Mouse (Mus musculus) 416B (cell line): Measurements from ENCODE around the gene Rgs7.

Source experiments
- DNase-seq: peaks from one replicate; pipeline ENCODE4 v3.0.0; 2011; ENCODE audit warnings: low read depth

Rgs7 gene

DNA sequence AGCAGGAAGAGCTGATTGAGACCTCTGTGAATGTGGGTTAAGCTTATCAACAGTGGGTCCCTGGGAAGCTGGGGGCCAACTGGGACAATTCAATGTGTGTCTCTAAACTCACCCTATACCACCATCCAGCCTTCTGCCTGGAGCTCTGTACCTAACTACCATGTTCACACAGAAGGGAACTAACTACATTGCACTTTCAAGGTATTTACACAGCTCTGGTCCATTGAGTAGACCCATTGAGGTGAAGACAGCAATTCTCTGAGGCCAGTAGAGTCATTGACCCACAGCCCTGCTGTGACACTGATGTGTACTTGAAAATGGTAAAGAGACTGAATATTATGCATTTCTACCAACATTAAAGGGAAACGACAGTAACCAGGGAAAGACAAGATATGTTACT lies 313.6 kb downstream of the Rgs7 start:
- DNase-seq, result no peak

DNA sequence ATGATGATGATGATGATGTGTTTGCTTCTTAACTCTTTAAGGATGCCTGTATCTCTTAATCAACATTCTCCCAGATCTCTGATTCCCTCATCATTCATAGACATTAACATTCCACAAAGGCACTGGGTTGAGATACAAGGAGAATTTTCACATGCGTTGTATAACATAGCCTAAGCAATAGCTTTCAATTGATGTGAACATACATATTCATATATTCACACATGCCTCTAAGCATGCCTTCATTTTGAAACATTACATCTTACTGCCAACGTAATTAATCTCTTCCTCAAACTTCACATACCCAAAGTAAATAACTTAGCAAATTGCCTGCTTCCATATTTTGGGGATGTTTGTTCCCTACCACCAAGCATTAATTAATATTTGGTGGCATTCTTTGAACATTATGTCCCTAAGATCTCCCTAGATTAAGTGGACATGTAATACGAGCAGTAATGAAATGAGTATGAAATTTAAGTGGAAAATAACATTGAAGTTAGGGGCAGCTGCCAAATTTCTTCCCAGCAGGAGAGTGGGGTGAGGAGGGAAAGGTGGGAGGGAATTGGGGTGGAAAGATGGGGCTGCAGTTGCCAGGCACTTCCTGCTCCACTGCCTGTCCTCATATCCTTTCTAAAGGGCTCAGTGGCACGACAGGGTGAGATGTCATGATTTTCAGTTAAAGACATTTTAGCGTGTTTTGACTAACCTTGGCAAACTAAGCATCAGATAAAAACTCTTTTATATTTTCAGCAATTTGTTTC lies 317.2 kb downstream of the Rgs7 start:
- no peak for DNase-seq

DNA sequence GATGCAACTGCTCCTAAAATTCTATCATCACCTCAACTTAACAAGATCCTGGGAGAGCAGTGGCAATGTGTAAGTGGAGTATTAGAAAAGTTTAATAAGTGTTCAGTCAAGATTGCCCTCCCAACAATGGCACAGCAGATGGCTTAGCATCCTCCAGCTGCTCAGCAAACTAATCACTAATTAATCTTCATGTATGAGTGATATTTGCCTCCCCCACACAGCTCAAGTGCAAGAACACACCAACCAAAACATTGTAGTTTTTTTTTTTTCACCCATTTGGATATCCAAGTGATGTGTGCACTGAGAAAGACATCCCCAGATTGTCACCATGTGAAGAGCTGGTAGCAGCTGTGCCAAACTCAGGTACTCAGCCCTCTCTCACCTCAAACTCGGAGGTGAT lies 336.8 kb downstream of the Rgs7 start:
- DNase-seq, result no peak

DNA sequence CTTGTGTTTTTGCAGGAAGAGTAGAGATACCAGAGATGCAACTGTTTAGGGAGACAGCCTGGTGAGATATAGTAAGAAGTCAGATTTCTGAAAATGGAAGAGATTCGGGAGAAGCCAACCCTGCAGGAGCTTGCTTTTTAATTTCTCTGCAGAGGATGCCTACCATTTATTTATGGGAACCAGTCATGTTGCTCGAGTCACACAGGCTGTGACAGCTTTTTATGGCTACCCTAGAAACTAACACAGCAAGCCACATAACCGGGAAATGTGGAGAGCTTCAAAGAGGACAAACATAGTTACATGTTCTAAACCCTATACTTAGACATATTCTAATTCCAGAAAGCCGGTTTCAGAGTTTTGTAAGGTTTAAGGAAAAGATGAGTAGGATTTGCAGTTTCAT lies 349.2 kb downstream of the Rgs7 start:
- DNase-seq, result no peak

DNA sequence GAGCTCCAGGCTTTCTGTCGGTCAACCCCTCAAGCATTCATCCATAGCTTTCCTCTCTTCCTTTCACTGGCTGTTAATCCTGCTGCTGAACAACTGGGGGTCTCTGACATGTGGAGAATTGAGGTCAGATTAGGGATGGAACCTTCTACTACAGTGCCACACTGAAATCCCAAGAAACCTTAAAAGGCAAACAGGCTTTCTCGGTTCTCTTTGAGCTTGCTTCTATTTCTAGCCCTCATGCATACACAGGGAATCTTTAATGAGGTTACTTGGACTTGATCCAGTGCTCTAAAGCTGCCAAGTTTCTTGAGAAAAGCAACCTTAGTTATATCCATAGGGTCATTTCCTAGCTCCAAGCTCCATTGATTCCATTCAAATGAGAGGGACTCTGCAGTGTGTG lies 363.8 kb downstream of the Rgs7 start:
- DNase-seq, result no peak

DNA sequence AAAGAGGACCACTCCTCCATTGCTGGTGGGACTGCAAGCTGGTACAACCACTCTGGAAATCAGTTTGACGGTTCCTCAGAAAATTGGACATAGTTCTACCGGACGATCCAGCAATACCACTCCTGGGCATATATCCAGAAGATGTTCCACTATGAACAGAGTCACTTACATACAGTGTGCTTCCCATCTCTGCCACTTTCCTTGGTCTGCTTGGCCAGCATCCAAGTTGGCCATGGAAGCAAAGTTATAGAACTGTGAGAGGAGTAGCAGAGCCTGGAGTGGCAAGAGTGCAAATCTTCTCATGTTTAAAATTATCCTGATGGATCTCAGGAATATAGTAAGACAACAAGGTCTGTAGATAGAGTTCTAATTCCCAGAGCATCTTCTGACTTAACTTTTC lies 367.9 kb downstream of the Rgs7 start:
- DNase-seq, result no peak

DNA sequence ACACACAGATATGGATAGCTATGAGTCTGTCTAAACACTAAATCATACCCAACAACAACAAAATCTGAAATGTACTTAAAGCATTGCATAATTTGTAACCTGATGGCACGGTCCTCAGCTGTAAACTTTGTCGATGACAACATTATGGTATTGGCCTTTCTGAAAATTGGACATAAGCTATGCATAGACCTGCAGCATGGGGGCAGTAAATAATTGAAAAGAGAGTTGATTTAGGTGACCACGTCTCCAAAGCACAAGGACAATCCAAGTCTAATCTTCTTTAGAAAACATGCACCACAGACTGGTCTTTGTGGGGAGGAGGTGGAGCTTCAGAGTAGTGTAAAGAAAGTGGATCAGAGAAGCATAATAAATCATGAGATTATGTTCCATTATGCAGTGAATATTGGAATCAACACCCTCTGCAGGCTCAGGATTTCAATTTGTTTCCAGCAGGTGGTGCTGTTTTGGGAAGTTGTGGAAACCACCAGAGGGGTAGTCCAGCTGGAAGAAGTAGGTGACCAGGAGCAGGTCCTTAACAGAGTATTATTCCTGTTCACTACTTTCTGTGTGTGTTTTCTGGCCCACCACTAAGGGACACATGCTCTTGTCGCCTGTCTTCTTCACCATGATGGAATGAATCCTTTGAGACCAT lies 373.3 kb downstream of the Rgs7 start:
- peak; percentile 15 for DNase-seq

DNA sequence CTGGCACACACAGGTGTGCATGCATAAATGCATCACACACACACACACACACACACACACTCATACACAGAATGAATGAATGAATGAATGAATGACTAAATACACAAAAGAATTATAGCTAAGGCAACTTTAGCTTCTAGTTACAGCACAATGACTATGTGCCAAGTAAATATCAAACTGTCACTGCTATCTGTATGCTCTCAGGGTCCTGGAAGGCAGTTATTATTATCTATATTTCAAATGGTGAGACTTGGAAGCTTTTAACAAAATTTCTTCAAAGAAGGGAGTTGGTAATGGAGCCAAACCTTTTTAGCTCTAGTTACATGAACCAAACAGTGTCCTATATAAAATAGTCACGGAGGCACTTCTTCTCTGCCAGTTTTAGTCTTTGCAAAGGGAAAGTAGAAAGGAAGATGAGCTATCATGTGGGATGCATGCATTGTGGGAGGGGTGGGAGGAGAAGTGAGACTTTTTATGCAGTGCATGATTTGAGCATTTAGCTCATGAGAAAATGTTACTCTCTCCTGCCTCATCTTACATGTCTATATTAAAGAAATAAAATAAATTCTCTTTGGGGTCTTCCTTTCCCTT lies 383.9 kb downstream of the Rgs7 start:
- no peak for DNase-seq

DNA sequence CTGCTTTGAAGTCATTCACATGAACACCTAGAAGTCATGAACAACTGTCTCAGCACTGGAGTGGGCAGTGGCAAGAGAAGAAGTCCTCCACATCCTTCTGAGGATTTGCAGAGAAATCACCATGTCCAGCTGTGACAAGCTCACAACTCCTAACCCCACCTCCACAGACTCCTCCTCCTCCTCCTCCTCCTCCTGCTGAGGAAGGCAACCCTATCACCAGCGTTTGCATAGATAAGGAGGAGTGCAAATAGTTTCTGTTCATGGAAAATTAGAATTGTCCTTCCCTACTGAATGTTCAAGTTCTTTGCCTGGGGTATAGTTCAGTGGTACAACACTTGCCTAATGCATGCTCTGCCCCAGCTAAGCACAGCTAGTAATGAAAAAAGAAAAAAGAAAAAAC lies 386.0 kb downstream of the Rgs7 start:
- DNase-seq, result no peak

DNA sequence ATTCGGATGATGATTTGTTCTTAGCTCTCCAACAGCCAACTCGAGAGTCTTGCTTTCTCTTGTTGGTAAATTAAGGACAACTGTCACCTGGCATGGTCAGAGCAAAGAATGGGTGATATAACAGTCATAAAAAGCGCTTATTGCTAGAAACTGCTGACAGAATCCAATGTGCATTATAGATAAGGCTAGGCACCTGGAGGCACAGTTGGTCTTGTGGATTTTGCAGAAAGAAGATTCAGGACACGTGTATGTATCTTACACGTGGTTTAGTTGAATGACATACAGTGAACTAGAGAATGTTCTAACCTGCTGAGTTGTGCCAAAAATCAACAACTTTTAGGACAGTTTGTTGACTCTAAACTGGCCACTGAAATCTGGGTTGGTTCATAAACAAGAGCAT lies 386.9 kb downstream of the Rgs7 start:
- no peak for DNase-seq

DNA sequence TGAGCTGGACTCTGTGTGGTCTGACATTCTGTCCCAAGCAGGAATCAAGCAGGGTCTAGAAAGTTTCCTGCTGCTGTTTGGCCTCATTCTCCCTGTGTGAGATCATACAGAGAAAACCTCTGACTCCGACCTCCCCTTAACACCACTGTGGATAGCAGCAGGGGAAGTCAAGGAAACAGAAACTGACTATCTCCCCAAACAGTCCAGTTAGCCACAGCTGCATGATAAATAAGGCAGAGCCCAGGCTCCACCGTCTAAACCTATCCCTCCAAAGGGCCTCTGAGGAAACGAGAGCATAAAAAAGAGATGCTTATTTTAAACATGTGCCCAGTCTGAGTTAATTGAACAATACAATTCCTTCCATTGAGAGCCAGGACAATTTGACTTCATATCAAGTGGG lies 395.3 kb downstream of the Rgs7 start:
- no peak for DNase-seq

DNA sequence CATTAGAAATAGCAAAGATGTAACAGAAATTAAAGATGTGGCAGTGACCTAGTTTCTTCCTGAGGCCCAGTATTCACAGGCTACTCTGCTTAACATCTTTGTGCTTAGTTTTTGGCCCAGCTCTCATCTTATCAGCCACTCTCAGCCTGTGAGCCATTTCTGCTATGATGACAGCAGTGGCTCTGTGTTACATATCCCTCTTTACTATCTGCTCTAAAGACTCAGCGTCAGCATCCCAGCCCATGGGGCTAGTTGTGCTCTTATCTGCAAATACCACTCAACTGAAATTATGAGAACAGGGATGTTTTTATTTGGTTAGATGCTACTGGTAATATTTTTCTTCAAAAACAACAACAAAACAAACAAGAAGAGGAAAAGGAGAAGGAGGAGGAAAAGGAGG lies 410.2 kb downstream of the Rgs7 start:
- DNase-seq, result no peak

DNA sequence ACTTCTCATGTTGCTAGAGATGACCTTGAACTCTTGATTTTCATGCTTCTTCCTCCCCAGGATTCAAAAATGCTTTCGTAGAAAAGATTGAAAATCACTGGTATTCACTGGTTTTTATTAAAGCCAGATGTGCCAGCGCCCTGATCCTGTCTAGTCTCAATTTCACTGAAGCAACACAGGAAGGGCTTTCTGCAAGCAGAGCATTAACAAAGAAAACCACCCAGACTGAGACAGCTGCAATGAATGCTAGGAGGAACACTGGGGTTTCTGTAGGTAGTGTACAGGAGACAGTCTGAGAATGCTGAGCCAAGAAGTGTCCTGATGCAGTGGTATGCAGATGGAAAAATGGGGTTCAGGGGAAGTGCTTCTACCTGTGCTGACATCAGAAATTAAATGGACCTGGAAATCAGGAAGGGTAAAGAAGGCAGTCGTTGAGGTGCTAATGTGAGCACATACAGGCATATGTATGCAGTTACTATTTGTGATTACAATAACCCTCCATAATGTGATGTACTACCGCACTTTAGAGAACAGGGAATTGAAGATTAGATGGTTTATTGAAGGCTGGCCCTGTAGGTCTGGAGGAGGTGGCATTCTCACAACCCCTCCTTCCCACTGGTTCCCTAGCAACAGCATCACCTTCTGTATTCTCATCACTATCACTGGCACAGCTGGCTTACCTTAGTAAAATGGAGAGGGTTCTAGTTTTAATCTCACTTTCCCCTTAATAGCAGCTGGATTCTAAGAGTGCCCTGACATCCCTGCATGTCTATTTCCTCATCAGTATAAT lies 412.3 kb downstream of the Rgs7 start:
- no peak for DNase-seq

DNA sequence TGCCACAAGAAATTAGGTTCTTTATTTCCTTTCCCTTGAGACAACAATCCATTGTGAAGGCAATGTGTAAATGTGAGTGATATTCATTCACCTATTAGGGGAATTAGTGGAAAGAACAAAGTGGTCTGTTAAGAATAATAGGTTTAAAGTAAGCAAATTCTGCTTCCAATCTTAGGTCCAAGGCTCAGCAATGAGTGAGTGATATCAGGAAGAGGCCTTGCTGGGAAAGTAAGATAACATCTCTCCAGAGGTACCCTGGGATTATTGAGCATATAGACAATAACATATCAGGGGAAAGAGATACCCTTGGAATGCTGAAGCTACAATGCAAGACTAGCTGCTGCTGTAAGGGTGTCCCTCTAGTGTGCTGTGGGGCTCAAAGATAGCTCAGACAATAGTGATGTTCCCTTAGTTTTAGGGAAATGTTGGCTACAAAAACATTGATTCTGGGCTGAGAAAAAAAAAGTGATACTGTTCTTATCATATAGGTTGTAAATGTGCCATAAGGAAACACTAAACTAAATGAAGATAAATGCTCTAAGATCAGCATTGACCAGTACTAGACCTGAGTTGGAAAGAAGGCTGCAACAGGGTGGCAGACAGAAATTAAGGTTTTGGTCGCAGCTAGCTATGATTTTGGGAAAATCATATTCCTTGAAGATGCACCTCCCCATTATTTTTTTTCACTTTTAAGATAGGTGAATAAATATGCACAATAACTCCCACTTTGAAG lies 418.6 kb downstream of the Rgs7 start:
- DNase-seq, result no peak

DNA sequence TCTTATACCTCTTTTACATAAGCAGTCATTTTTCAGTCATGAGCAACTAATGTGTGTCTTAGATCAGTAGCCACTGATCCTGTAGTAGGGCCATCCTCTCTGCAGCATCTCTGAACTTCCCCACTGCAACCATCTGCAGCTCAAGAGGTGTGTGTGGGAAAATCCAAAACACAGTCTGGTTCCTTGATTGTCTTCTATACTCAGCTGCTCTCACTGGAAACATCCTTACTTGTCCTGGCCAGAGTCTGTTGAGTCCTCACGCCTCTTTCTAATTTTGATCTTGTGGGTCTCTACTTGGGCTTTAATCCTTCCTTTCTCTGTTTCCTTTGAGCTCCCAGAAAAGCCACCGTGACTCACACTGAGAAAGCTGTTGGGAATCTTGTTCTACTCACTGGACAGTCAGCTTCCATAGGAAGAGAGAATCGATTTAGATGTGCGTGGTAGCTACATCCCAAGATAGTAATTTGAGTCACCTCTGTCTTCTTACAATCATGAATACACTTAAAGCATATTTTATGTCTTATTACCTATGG lies 422.5 kb downstream of the Rgs7 start:
- DNase-seq, result no peak

DNA sequence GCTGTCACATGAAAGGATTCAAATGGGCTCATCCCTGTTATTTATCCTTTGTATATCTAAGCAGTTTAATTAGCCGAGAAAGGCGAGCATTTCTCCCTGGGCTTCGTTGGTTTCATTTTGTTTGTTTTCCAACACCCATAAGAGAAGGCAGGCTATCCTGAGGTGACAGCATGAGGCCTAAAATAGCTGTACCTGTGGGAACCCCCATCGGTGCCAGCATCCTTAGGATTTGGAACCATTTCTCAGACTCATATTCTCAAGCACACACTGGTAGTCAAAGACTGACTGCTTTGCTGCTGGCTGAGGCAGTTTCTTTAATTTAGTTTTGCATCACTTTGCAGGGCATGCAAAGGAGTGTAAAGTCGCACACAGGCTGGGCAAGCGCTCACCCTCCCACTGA lies 443.2 kb downstream of the Rgs7 start:
- DNase-seq, result no peak

DNA sequence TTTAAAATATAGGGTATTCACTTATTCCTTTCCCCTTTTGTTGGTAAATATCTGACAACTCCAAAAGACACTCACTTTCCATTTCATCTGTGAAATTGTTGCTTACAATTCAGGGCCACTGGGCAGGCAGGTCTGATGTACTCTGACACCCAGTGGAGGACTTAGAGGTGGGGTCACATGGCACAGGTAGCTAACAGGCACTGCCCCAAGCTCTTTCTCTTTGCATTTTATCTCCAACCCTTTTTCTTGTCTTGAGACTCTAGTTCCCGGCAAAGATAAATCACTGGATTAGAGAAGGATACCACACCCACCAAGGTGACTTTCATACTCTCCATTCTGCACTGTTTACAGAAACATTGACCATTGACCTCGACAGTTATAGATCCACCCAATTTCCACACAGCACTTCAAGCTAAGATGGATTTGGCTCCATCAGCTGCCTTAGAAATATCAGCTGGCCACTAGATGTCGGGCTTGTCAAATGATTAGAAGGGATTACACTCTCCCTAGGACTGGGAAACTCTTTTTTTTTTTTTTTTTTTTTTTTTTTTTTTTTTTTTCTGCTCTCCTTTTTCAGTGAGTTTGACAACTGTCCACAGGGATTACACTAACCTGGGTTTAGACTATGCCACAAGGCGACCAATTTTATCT lies 451.0 kb downstream of the Rgs7 start:
- DNase-seq, result peak; percentile 58

DNA sequence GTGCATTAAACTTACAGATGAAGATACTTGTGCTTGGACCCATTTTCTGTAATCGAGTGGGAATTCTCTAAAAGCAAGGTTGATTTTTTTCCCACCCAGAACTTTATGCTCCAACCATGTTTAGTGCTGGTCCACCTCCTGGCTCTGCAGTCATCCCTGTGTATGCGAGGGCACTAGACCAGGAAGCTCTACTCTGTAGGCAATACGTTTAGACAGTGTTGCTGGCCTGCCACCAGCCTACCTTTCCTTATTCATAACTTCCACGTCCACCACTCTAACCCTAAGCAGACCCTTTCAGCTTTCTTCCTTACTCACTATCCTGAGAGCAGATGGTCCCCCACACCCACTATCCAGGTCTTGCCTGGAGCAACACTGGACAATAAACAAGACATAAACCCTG lies 452.3 kb downstream of the Rgs7 start:
- no peak for DNase-seq

DNA sequence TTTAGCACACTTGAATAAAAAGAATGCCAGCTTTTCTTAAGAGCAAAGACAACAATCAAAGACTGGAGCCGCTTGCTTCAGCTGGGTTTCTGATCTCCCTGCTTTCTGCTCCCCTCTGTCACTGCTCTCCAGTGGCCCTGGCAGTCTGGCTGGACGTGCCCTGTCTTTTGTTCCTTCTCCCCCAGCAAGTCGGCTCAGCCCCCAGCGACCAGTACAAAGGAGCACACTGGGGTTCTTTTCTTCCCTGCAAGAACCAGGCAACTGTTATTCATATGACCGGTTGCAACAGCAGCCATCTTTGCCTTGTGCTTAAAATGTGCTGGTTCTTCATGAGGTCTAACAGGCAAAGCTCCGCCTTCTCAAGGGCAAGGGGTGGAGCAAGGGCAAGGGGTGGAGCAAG lies 452.7 kb downstream of the Rgs7 start:
- DNase-seq, result no peak

DNA sequence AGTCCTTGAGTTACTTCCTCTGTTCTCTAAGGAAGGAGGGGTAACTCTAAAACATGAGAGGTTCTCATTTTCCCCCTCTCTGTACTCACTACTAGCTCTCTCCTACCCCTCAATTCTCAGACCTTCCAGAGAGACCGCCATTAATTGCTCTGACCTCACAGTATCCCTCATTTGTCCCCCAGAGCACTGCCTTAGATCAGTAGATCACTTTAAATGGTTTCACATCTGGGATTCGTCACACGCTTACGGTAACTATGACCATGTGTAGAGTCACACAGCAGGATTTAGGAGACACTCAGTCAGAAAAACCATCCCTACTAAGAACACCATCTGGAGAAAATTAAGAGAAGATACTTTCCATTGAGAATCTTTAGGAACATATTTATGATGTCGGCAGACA lies 456.8 kb downstream of the Rgs7 start:
- no peak for DNase-seq

DNA sequence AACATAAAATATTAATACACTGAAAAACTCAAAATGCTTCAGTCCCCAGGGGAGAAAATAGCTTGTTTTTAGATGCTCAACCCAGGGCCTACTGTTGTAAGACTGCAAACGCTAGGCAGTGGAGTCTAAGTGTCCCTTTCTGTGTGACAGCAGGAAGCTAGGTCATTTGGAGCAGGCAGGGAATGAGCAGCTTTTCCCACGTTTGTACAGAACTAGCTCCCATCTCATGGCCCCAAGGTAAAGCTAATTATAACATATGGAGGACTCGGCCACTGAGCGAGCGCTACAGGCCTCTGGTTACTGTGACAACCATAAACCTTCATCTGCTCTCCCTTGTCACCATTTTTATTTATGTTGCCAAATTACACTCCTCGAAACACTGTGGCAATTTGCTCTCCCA lies 460.3 kb downstream of the Rgs7 start:
- DNase-seq, result no peak
